Mouse (Mus musculus) forebrain, embryonic 16.5 days (tissue): ENCODE results near the gene Rita1. TPM values are rescaled to one million over a fixed set of nuclear protein-coding genes. Genes with fewer than 3 reads are reported as not detected.

ENCODE experiments used
- polyA plus RNA-seq: library from polyadenylated mRNA; unstranded; fragments of >200 nt; fragmentation: Nextera tagmentation; extraction: Ambion mirVana; gene quantifications from 2 replicates; pipeline ENCODE4 v1.2.1, GENCODE M21; 2015

The Rita1 gene
- polyA plus RNA-seq, 1 experiment from 2014 or later = 26.9 TPM

Other genes with a start within 250 kb of the Rita1 start
- gene Lhx5, start 180.9 kb downstream of the Rita1 start, polyA plus RNA-seq = 3.8 and 7.0 TPM in 2 replicates
- 1.9 and 2.3 TPM in 2 replicates for gene Sdsl, start 139.8 kb downstream of the Rita1 start, polyA plus RNA-seq
- gene Sds, start 136.1 kb downstream of the Rita1 start, polyA plus RNA-seq = not detected in 2 replicates
- 22.9 and 24.6 TPM in 2 replicates for gene Plbd2, start 109.0 kb downstream of the Rita1 start, polyA plus RNA-seq
- gene Slc8b1, start 101.4 kb downstream of the Rita1 start, polyA plus RNA-seq = 1.9 and 2.0 TPM in 2 replicates
- gene Tpcn1, start 23.9 kb downstream of the Rita1 start, polyA plus RNA-seq = 15.4 and 18.3 TPM in 2 replicates
- 0.98 and 1.0 TPM in 2 replicates for gene Iqcd, start 23.6 kb downstream of the Rita1 start, polyA plus RNA-seq
- gene Ddx54, start 150 bp upstream of the Rita1 start, polyA plus RNA-seq = 49.2 and 49.3 TPM in 2 replicates
- 0.39 and 0.46 TPM in 2 replicates for gene Cfap73, start 21.6 kb upstream of the Rita1 start, polyA plus RNA-seq
- gene Rasal1, start 36.2 kb upstream of the Rita1 start, polyA plus RNA-seq = 5.3 and 6.3 TPM in 2 replicates
- 43.4 and 44.1 TPM in 2 replicates for gene Dtx1, start 99.3 kb upstream of the Rita1 start, polyA plus RNA-seq
- gene Oas2, start 137.3 kb upstream of the Rita1 start, polyA plus RNA-seq = 0.27 TPM in 1 of 2 replicates, not detected in the other
- gene Oas3, start 165.1 kb upstream of the Rita1 start, polyA plus RNA-seq = 0.15 and 0.25 TPM in 2 replicates
- gene Oas1e, start 182.9 kb upstream of the Rita1 start, polyA plus RNA-seq = not detected in 2 replicates
- 0.32 and 0.34 TPM in 2 replicates for gene Oas1c, start 199.9 kb upstream of the Rita1 start, polyA plus RNA-seq
- not detected in 2 replicates for gene Oas1f, start 234.8 kb upstream of the Rita1 start, polyA plus RNA-seq
- not detected in 2 replicates for gene Oas1h, start 248.8 kb upstream of the Rita1 start, polyA plus RNA-seq